Comparison of ENCODE assay signal across 22 mouse cellular contexts in genomic region chr1:171561200-171561599, GRCm38 (mm10). TPM values are rescaled to one million over a fixed set of nuclear protein-coding genes. Genes with fewer than 3 reads are reported as not detected.
DNase-seq lines count a peak whose midpoint lies in the region; ATAC-seq and TF ChIP-seq lines count a peak whose summit lies in the region.
"Had no signal": no experiment of that assay in that cellular context is flagged by ENCODE, and none has a peak within 500 bp of the region (broad histone marks: within the 10 kb centered on the region; RNA-seq: fewer than 3 reads in every experiment).

No protein-coding gene starts in this region.

- H3K9me3 ChIP-seq in heart, embryonic 10.5 days: no peaks in the 10 kb centered on the region
- H3K9me3 ChIP-seq in liver, postnatal 0 days (ENCODE audit: low read length): no peaks in the 10 kb centered on the region
- H3K9me3 ChIP-seq: forebrain, embryonic 15.5 days had no signal

- TF ChIP-seq CTCF in liver, postnatal 0 days (IDR thresholded peaks at IDR 0.05; ENCODE audit: low read depth): no peak

- DNase-seq in heart, embryonic 10.5 days (ENCODE audit: low spot score): no peak
- no peak for DNase-seq in heart, postnatal 14 days
- peak; percentile 96 for DNase-seq in 416B (ENCODE audit: low read depth)
- DNase-seq in brain, adult 2 months (ENCODE audit: low read depth, low spot score): peak; percentile 7
- DNase-seq in liver, postnatal 0 days: peak; percentile 16
- no peak for DNase-seq in kidney, adult 18-20 months
- no peak for DNase-seq in kidney, adult 8-10 months
- DNase-seq in adrenal gland, postnatal 25 days: no peak
- DNase-seq: cerebellum, adult 11-12 months; heart, postnatal 4 days; kidney, postnatal 14 days; right cerebral cortex, postnatal 25 days; thymus, postnatal 25 days had no signal

- no peaks in the 10 kb centered on the region for H3K36me3 ChIP-seq in heart, embryonic 10.5 days
- no peaks in the 10 kb centered on the region for H3K36me3 ChIP-seq in liver, postnatal 0 days (replicated peaks; ENCODE audit: insufficient read depth, low read length)
- H3K36me3 ChIP-seq: forebrain, embryonic 15.5 days had no signal

- peak; percentile 24 for ATAC-seq in liver, postnatal 0 days
- ATAC-seq: forebrain, embryonic 15.5 days had no signal

- peaks cover 10% of the 10 kb centered on the region for H3K4me1 ChIP-seq in heart, embryonic 10.5 days
- peaks cover 7% of the 10 kb centered on the region for H3K4me1 ChIP-seq in liver, postnatal 0 days (ENCODE audit: insufficient read depth)
- H3K4me1 ChIP-seq: forebrain, embryonic 15.5 days had no signal

- 67% methylated on average over 1 of the region's 1 CpGs for WGBS in heart, embryonic 10.5 days
- WGBS in liver, postnatal 0 days (ENCODE audit: insufficient replicate concordance): 38% methylated on average over 1 of the region's 1 CpGs

- intact Hi-C loops in heart, postnatal 14 days (cut with DNase I): no loop called here

- no peak overlapping the region for H3K9ac ChIP-seq in liver, postnatal 0 days (replicated peaks)
- H3K9ac ChIP-seq: forebrain, embryonic 15.5 days had no signal

- H3K4me3 ChIP-seq in heart, embryonic 10.5 days: no peak overlapping the region
- no peak overlapping the region for H3K4me3 ChIP-seq in liver, postnatal 0 days (ENCODE audit: low read depth, low read length)
- H3K4me3 ChIP-seq: forebrain, embryonic 15.5 days; myocyte had no signal

- 0 out of 2 replicates have a peak overlapping the region, but pooled peaks have one; percentile 29 for H3K27ac ChIP-seq in heart, embryonic 10.5 days
- H3K27ac ChIP-seq in liver, postnatal 0 days (ENCODE audit: low read depth): peak overlapping the region; percentile 60
- H3K27ac ChIP-seq: forebrain, embryonic 15.5 days had no signal

- peak overlapping the region; percentile 61 for H3K4me2 ChIP-seq in liver, postnatal 0 days (ENCODE audit: low read depth, low read length)
- H3K4me2 ChIP-seq: forebrain, embryonic 15.5 days had no signal

- TF ChIP-seq EP300 in liver, postnatal 0 days (IDR thresholded peaks at IDR 0.05; ENCODE audit: low read depth): no peak

- no peaks in the 10 kb centered on the region for H3K27me3 ChIP-seq in heart, embryonic 10.5 days (ENCODE audit: insufficient read depth, poor library complexity, severe bottlenecking)
- no peaks in the 10 kb centered on the region for H3K27me3 ChIP-seq in liver, postnatal 0 days (ENCODE audit: insufficient read depth, low read length)
- H3K27me3 ChIP-seq: forebrain, embryonic 15.5 days had no signal

RNA-seq across cellular contexts. Expression of gene Cd244a, which starts 2.2 kb away (rescaled TPM):
- polyA plus RNA-seq in heart, embryonic 10.5 days (2016; fragmentation: Nextera tagmentation; extraction: Ambion mirVana): 0.13 TPM in 1 of 2 replicates, not detected in the other
- under 1 TPM; 0.38 to 0.41 TPM for total RNA-seq in heart, postnatal 14 days (2021)
- polyA plus RNA-seq in liver, postnatal 0 days (2015; fragmentation: Nextera tagmentation; extraction: Ambion mirVana): 0.85 and 1.1 TPM in 2 replicates
- total RNA-seq in adrenal gland, postnatal 25 days (2021): 0.70 TPM in 1 of 2 replicates, not detected in the other
- total RNA-seq: ES-E14 had no signal
- polyA plus RNA-seq: forebrain, embryonic 15.5 days had no signal

RNA-seq across cellular contexts. Expression of gene Itln1, which starts 26.1 kb away (rescaled TPM):
- polyA plus RNA-seq in heart, embryonic 10.5 days (2016; fragmentation: Nextera tagmentation; extraction: Ambion mirVana): not detected in 2 replicates
- not detected for total RNA-seq in heart, postnatal 14 days (2021)
- polyA plus RNA-seq in liver, postnatal 0 days (2015; fragmentation: Nextera tagmentation; extraction: Ambion mirVana): not detected in 2 replicates
- not detected in 2 replicates for total RNA-seq in adrenal gland, postnatal 25 days (2021)
- total RNA-seq: adrenal gland, postnatal 4 days; ES-E14; gastrocnemius, adult 8-10 months; heart, postnatal 4 days; left cerebral cortex, adult 18-20 months; megakaryocyte-erythroid progenitor cell, adult 5-6 weeks had no signal
- polyA plus RNA-seq: forebrain, embryonic 15.5 days; intestine, embryonic 14.5 days; myocyte; stomach, embryonic 14.5 days had no signal

RNA-seq across cellular contexts. Expression of gene Ly9, which starts 46.0 kb away (rescaled TPM):
- not detected in 2 replicates for polyA plus RNA-seq in heart, embryonic 10.5 days (2016; fragmentation: Nextera tagmentation; extraction: Ambion mirVana)
- total RNA-seq in heart, postnatal 14 days (2021): under 1 TPM; 0.26 to 0.66 TPM
- polyA plus RNA-seq in liver, postnatal 0 days (2015; fragmentation: Nextera tagmentation; extraction: Ambion mirVana): 1.4 and 2.2 TPM in 2 replicates
- 0.48 and 0.67 TPM in 2 replicates for total RNA-seq in adrenal gland, postnatal 25 days (2021)
- total RNA-seq: left cerebral cortex, adult 18-20 months had no signal
- polyA plus RNA-seq: myocyte; stomach, embryonic 14.5 days had no signal

RNA-seq across cellular contexts. Expression of gene Alyref2, which starts 57.9 kb away (rescaled TPM):
- 10.7 and 10.8 TPM in 2 replicates for polyA plus RNA-seq in heart, embryonic 10.5 days (2016; fragmentation: Nextera tagmentation; extraction: Ambion mirVana)
- 1 to 10 TPM; 2.8 to 3.2 TPM for total RNA-seq in heart, postnatal 14 days (2021)
- polyA plus RNA-seq in liver, postnatal 0 days (2015; fragmentation: Nextera tagmentation; extraction: Ambion mirVana): 8.4 and 8.9 TPM in 2 replicates
- 9.2 and 11.9 TPM in 2 replicates for total RNA-seq in adrenal gland, postnatal 25 days (2021)

Comparison
In these comparisons a context has a peak if more than half of its experiments do, and no peak if none do; other contexts are left out.
1. DNase-seq: peak in 416B (single experiment), brain, adult 2 months (single experiment) and liver, postnatal 0 days (single experiment); none in heart, embryonic 10.5 days (single experiment), heart, postnatal 14 days (0 of 2), kidney, adult 18-20 months (single experiment), kidney, adult 8-10 months (0 of 2) and adrenal gland, postnatal 25 days (single experiment).